Mouse (Mus musculus): ENCODE data around the gene Gm10409.
"Not testable (repeated sequence)": the region's sequence is repeated elsewhere in the genome, so short reads cannot be mapped to it uniquely, and the experiment has no call there.

Gene Gm10409

GRCm38 (mm10) chr14:3412314-3412713, at the start of gene Gm10409:
Gene Gm10409 (plus strand): TSS chr14:3412614.
- DNase-seq (ENCODE audit: inconsistent age in 2 of 2, low spot score in 1 of 2) = not testable (repeated sequence)

- DNase-seq (ENCODE audit: inconsistent age in 2 of 2, low spot score in 1 of 2) = not testable (repeated sequence)
These were observed 17.6 kb upstream of the Gm10409 start, which contains the start of gene Gm10413 for GRCm38 (mm10) chr14:3394793-3395192. Gene Gm10413 (plus strand): TSS chr14:3395093.

GRCm38 (mm10) chr14:3427803-3428202, 15.4 kb downstream of the Gm10409 start, which contains the start of gene Gm3005:
Gene Gm3005 (plus strand): TSS chr14:3428103.
- not testable (repeated sequence) for DNase-seq (ENCODE audit: inconsistent age in 2 of 2, low spot score in 1 of 2)

- DNase-seq (ENCODE audit: inconsistent age in 2 of 2, low spot score in 1 of 2) = not testable (repeated sequence)
These were observed 36.7 kb downstream of the Gm10409 start, which contains the start of gene Gm10408 for GRCm38 (mm10) chr14:3449079-3449478. Gene Gm10408 (plus strand): TSS chr14:3449379.
